Mouse (Mus musculus) hindbrain, embryonic 12.5 days (tissue): Measurements from ENCODE around the gene Coro2a. TPM values are rescaled to one million over a fixed set of nuclear protein-coding genes. Genes with fewer than 3 reads are reported as not detected.
"Not testable (repeated sequence)": the region's sequence is repeated elsewhere in the genome, so short reads cannot be mapped to it uniquely, and the experiment has no call there.

Experiments used
- ATAC-seq: fragments of 200-750 bp; cut with Nextera tagmentation; 2 replicates; pipeline ENCODE4 v1.8.0; 2017; ENCODE audit warnings: moderate TSS enrichment; ENCODE audit not compliant: low FRiP score
- H3K27ac ChIP-seq: fragments of 300-500 bp; sonication (generic); 2 replicates; pipeline ENCODE4 v1.5.1; 2016; ENCODE audit warnings: mild to moderate bottlenecking
- H3K27me3 ChIP-seq: fragments of 300-500 bp; sonication (generic); 2 replicates; pipeline ENCODE4 v1.6.1; 2016; ENCODE audit warnings: mild to moderate bottlenecking
- H3K36me3 ChIP-seq: fragments of 300-500 bp; sonication (generic); 2 replicates; pipeline ENCODE4 v1.6.1; 2016; ENCODE audit warnings: mild to moderate bottlenecking
- H3K4me1 ChIP-seq: fragments of 300-500 bp; sonication (generic); 2 replicates; pipeline ENCODE4 v1.6.1; 2016
- H3K4me2 ChIP-seq: fragments of 300-500 bp; sonication (generic); replicated peaks from 2 replicates; pipeline ENCODE4 v1.6.1; 2016; ENCODE audit warnings: mild to moderate bottlenecking
- H3K4me3 ChIP-seq: fragments of 300-500 bp; sonication (generic); 2 replicates; pipeline ENCODE4 v1.5.1; 2016; ENCODE audit warnings: mild to moderate bottlenecking
- H3K9ac ChIP-seq: fragments of 300-500 bp; sonication (generic); 2 replicates; pipeline ENCODE4 v1.6.1; 2016; ENCODE audit warnings: mild to moderate bottlenecking, moderate library complexity
- H3K9me3 ChIP-seq: fragments of 300-500 bp; sonication (generic); replicated peaks from 2 replicates; pipeline ENCODE4 v1.6.1; 2016; ENCODE audit warnings: mild to moderate bottlenecking
- WGBS: fragments of 180-500 bp; shearing (Covaris S2); methylation state at CpG from one replicate; pipeline ENCODE4 v1.1.7; 2016; 5-methylcytosine and 5-hydroxymethylcytosine counted together
- polyA plus RNA-seq: library from polyadenylated mRNA; unstranded; fragments of >200 nt; fragmentation: Nextera tagmentation; extraction: Ambion mirVana; gene quantifications from 2 replicates; pipeline ENCODE4 v1.2.1, GENCODE M21; 2016

Gene Coro2a
- polyA plus RNA-seq, 1 experiment from 2014 or later: 7.0 TPM

- ATAC-seq: no peak
Observed at GRCm38 (mm10) chr4:46590810-46591209, 11.2 kb downstream of the Coro2a start.

GRCm38 (mm10) chr4:46589946-46590684 lies 11.9 kb downstream of the Coro2a start:
- H3K9me3 ChIP-seq: no peaks in the 10 kb centered on the region
- no peaks in the 10 kb centered on the region for H3K27me3 ChIP-seq
- no peak overlapping the region for H3K4me3 ChIP-seq
- WGBS: 70% methylated on average over 5 of the region's 5 CpGs
- no peak overlapping the region for H3K4me2 ChIP-seq
- H3K4me1 ChIP-seq: 0 out of 2 replicates have a peak, but pooled peaks cover 6% of the 10 kb centered on the region
- H3K36me3 ChIP-seq: no peaks in the 10 kb centered on the region
- no peak overlapping the region for H3K9ac ChIP-seq
- ATAC-seq: no peak
- H3K27ac ChIP-seq: no peak overlapping the region

More at GRCm38 (mm10) chr4:46590810-46591209, 11.2 kb downstream of the Coro2a start:
- no peaks in the 10 kb centered on the region for H3K9me3 ChIP-seq
- no peak overlapping the region for H3K4me3 ChIP-seq
- WGBS: 78% methylated on average over 4 of the region's 4 CpGs
- no peak overlapping the region for H3K27ac ChIP-seq
- H3K27me3 ChIP-seq: no peaks in the 10 kb centered on the region
- no peak overlapping the region for H3K4me2 ChIP-seq
- no peaks in the 10 kb centered on the region for H3K36me3 ChIP-seq
- H3K9ac ChIP-seq: no peak overlapping the region
- 0 out of 2 replicates have a peak, but pooled peaks cover 3% of the 10 kb centered on the region for H3K4me1 ChIP-seq

- Histone ChIP-seq H3K4me3 (no peak overlapping the region), H3K9ac (no peak overlapping the region), H3K36me3 (no peaks in the 10 kb centered on the region), H3K27ac (no peak overlapping the region), H3K27me3 (no peaks in the 10 kb centered on the region), H3K4me1 (0 out of 2 replicates have a peak, but pooled peaks cover 6% of the 10 kb centered on the region), H3K4me2 (no peak overlapping the region), H3K9me3 (no peaks in the 10 kb centered on the region)
- no peak for ATAC-seq
- WGBS: 82% methylated on average over 8 of the region's 8 CpGs
Observed at GRCm38 (mm10) chr4:46589151-46589550, 12.9 kb downstream of the Coro2a start.

GRCm38 (mm10) chr4:46586473-46586872 lies 15.5 kb downstream of the Coro2a start:
- WGBS: 66% methylated on average over 4 of the region's 4 CpGs
- no peak overlapping the region for H3K27ac ChIP-seq

GRCm38 (mm10) chr4:46585811-46586190 lies 16.2 kb downstream of the Coro2a start:
- 70% methylated on average over 8 of the region's 8 CpGs for WGBS
- ATAC-seq: no peak
- Histone ChIP-seq H3K4me3 (no peak overlapping the region), H3K4me2 (no peak overlapping the region), H3K9ac (no peak overlapping the region), H3K27ac (no peak overlapping the region), H3K9me3 (peaks cover 4% of the 10 kb centered on the region; the same call in 1 of the 2 replicates), H3K4me1 (0 out of 2 replicates have a peak, but pooled peaks cover 6% of the 10 kb centered on the region), H3K27me3 (no peaks in the 10 kb centered on the region), H3K36me3 (no peaks in the 10 kb centered on the region)

More at GRCm38 (mm10) chr4:46586473-46586872, 15.5 kb downstream of the Coro2a start:
- no peak overlapping the region for H3K9ac ChIP-seq
- H3K4me2 ChIP-seq: no peak overlapping the region
- H3K4me3 ChIP-seq: no peak overlapping the region
- no peak for ATAC-seq
- H3K9me3 ChIP-seq: peaks cover 3% of the 10 kb centered on the region; the same call in 1 of the 2 replicates
- no peaks in the 10 kb centered on the region for H3K27me3 ChIP-seq
- H3K4me1 ChIP-seq: 0 out of 2 replicates have a peak, but pooled peaks cover 6% of the 10 kb centered on the region
- no peaks in the 10 kb centered on the region for H3K36me3 ChIP-seq

GRCm38 (mm10) chr4:46585041-46585810 lies 16.8 kb downstream of the Coro2a start:
- no peak for ATAC-seq
- H3K4me3 ChIP-seq: no peak overlapping the region
- 0 out of 2 replicates have a peak, but pooled peaks cover 6% of the 10 kb centered on the region for H3K4me1 ChIP-seq
- no peak overlapping the region for H3K9ac ChIP-seq
- H3K36me3 ChIP-seq: no peaks in the 10 kb centered on the region
- H3K9me3 ChIP-seq: peaks cover 4% of the 10 kb centered on the region; the same call in 1 of the 2 replicates
- no peaks in the 10 kb centered on the region for H3K27me3 ChIP-seq
- H3K4me2 ChIP-seq: no peak overlapping the region
- WGBS: 75% methylated on average over 13 of the region's 13 CpGs
- H3K27ac ChIP-seq: no peak overlapping the region

GRCm38 (mm10) chr4:46584536-46584935 lies 17.5 kb downstream of the Coro2a start:
- not testable (repeated sequence) for H3K27ac ChIP-seq, H3K9ac ChIP-seq, H3K4me1 ChIP-seq, ATAC-seq, H3K9me3 ChIP-seq, H3K4me2 ChIP-seq, H3K27me3 ChIP-seq, H3K4me3 ChIP-seq, H3K36me3 ChIP-seq
- WGBS: 79% methylated on average over 3 of the region's 3 CpGs

- not testable (repeated sequence) for H3K4me1 ChIP-seq, H3K4me2 ChIP-seq, H3K27ac ChIP-seq, H3K27me3 ChIP-seq, H3K9me3 ChIP-seq, ATAC-seq, H3K4me3 ChIP-seq, H3K9ac ChIP-seq, H3K36me3 ChIP-seq
- WGBS: 76% methylated on average over 2 of the region's 6 CpGs
Observed at GRCm38 (mm10) chr4:46584084-46584483, 17.9 kb downstream of the Coro2a start.

GRCm38 (mm10) chr4:46582024-46582423 lies 20.0 kb downstream of the Coro2a start:
- WGBS: 89% methylated on average over 9 of the region's 9 CpGs
- not testable (repeated sequence) for H3K4me1 ChIP-seq, H3K36me3 ChIP-seq, H3K4me3 ChIP-seq, H3K27ac ChIP-seq, H3K4me2 ChIP-seq, ATAC-seq, H3K27me3 ChIP-seq, H3K9ac ChIP-seq, H3K9me3 ChIP-seq

GRCm38 (mm10) chr4:46581577-46581976 lies 20.4 kb downstream of the Coro2a start:
- ATAC-seq, H3K36me3 ChIP-seq, H3K9me3 ChIP-seq, H3K27me3 ChIP-seq, H3K27ac ChIP-seq, H3K4me3 ChIP-seq, H3K4me1 ChIP-seq, H3K4me2 ChIP-seq, H3K9ac ChIP-seq: not testable (repeated sequence)
- WGBS: 95% methylated on average over 22 of the region's 22 CpGs

GRCm38 (mm10) chr4:46580799-46581243 lies 21.2 kb downstream of the Coro2a start:
- H3K9ac ChIP-seq, H3K4me3 ChIP-seq, ATAC-seq, H3K4me2 ChIP-seq, H3K27me3 ChIP-seq, H3K27ac ChIP-seq, H3K36me3 ChIP-seq, H3K9me3 ChIP-seq, H3K4me1 ChIP-seq: not testable (repeated sequence)
- 91% methylated on average over 15 of the region's 15 CpGs for whole genome bisulfite sequencing

- H3K4me1 ChIP-seq, H3K27me3 ChIP-seq, H3K4me2 ChIP-seq, H3K36me3 ChIP-seq, H3K9ac ChIP-seq, H3K27ac ChIP-seq, ATAC-seq, H3K4me3 ChIP-seq, H3K9me3 ChIP-seq: not testable (repeated sequence)
- WGBS: 93% methylated on average over 8 of the region's 8 CpGs
Observed at GRCm38 (mm10) chr4:46578796-46579346, 23.1 kb downstream of the Coro2a start.
